Mouse (Mus musculus): ENCODE results near the gene Ak6. TPM values are rescaled to one million over a fixed set of nuclear protein-coding genes. Genes with fewer than 3 reads are reported as not detected.

The Ak6 gene
- polyA plus RNA-seq, 1 experiment from 2014 or later: 121 TPM

GRCm38 (mm10) chr13:100684355-100684754, 33.6 kb downstream of the Ak6 start:
- no peaks in the 10 kb centered on the region for H3K36me3 ChIP-seq (ENCODE audit: control insufficient read depth, insufficient read depth)
- H3K4me3 ChIP-seq (ENCODE audit: low read depth, low read length): no peak overlapping the region
- ATAC-seq (ENCODE audit: low read depth): no peak
- no peaks in the 10 kb centered on the region for H3K4me1 ChIP-seq (ENCODE audit: control insufficient read depth, low read depth, low read length)
- H3K27ac ChIP-seq (ENCODE audit: low read length): no peak overlapping the region
- no peaks in the 10 kb centered on the region for H3K9me3 ChIP-seq (replicated peaks; ENCODE audit: control insufficient read depth, low read length)
- H3K9ac ChIP-seq (ENCODE audit: low read depth, low read length): no peak overlapping the region
- H3K27me3 ChIP-seq (ENCODE audit: control insufficient read depth, insufficient read depth, low read depth, low read length): no peaks in the 10 kb centered on the region
- H3K4me2 ChIP-seq (ENCODE audit: low read depth, low read length): no peak overlapping the region
- 54% methylated on average over 2 of the region's 2 CpGs for WGBS (ENCODE audit: insufficient replicate concordance)

GRCm38 (mm10) chr13:100687513-100687912, 36.7 kb downstream of the Ak6 start:
- no peak overlapping the region for H3K9ac ChIP-seq (ENCODE audit: low read depth, low read length)
- no peak overlapping the region for H3K4me3 ChIP-seq (ENCODE audit: low read depth, low read length)
- H3K27me3 ChIP-seq (ENCODE audit: control insufficient read depth, insufficient read depth, low read depth, low read length): no peaks in the 10 kb centered on the region
- no peaks in the 10 kb centered on the region for H3K9me3 ChIP-seq (replicated peaks; ENCODE audit: control insufficient read depth, low read length)
- no peaks in the 10 kb centered on the region for H3K4me1 ChIP-seq (ENCODE audit: control insufficient read depth, low read depth, low read length)
- no peak overlapping the region for H3K27ac ChIP-seq (ENCODE audit: low read length)
- no peak for ATAC-seq (ENCODE audit: low read depth)
- no peak overlapping the region for H3K4me2 ChIP-seq (ENCODE audit: low read depth, low read length)
- WGBS (ENCODE audit: insufficient replicate concordance): 59% methylated on average over 7 of the region's 7 CpGs
- H3K36me3 ChIP-seq (ENCODE audit: control insufficient read depth, insufficient read depth): no peaks in the 10 kb centered on the region

- Histone ChIP-seq H3K4me2 (ENCODE audit: low read depth, low read length) (no peak overlapping the region), H3K36me3 (ENCODE audit: control insufficient read depth, insufficient read depth) (peaks cover 7% of the 10 kb centered on the region; the same call in 1 of the 2 replicates), H3K4me1 (ENCODE audit: control insufficient read depth, low read depth, low read length) (no peaks in the 10 kb centered on the region), H3K4me3 (ENCODE audit: low read depth, low read length) (no peak overlapping the region), H3K9me3 (replicated peaks; ENCODE audit: control insufficient read depth, low read length) (no peaks in the 10 kb centered on the region), H3K27me3 (ENCODE audit: control insufficient read depth, insufficient read depth, low read depth, low read length) (no peaks in the 10 kb centered on the region), H3K9ac (ENCODE audit: low read depth, low read length) (no peak overlapping the region), H3K27ac (ENCODE audit: low read length) (no peak overlapping the region)
- WGBS (ENCODE audit: insufficient replicate concordance): 68% methylated on average over 3 of the region's 3 CpGs
- no peak for ATAC-seq (ENCODE audit: low read depth)
Observed at GRCm38 (mm10) chr13:100697541-100697940, 46.8 kb downstream of the Ak6 start.

GRCm38 (mm10) chr13:100698866-100699265, 48.1 kb downstream of the Ak6 start:
- Histone ChIP-seq H3K27me3 (ENCODE audit: control insufficient read depth, insufficient read depth, low read depth, low read length) (no peaks in the 10 kb centered on the region), H3K9ac (ENCODE audit: low read depth, low read length) (no peak overlapping the region), H3K36me3 (ENCODE audit: control insufficient read depth, insufficient read depth) (peaks cover 18% of the 10 kb centered on the region), H3K9me3 (replicated peaks; ENCODE audit: control insufficient read depth, low read length) (no peaks in the 10 kb centered on the region), H3K4me2 (ENCODE audit: low read depth, low read length) (no peak overlapping the region), H3K4me3 (ENCODE audit: low read depth, low read length) (no peak overlapping the region), H3K4me1 (ENCODE audit: control insufficient read depth, low read depth, low read length) (no peaks in the 10 kb centered on the region), H3K27ac (ENCODE audit: low read length) (no peak overlapping the region)
- no peak for ATAC-seq (ENCODE audit: low read depth)
- 87% methylated on average over 10 of the region's 10 CpGs for WGBS (ENCODE audit: insufficient replicate concordance)

GRCm38 (mm10) chr13:100703468-100703867, 52.7 kb downstream of the Ak6 start:
- no peak for ATAC-seq (ENCODE audit: low read depth)
- Histone ChIP-seq H3K27me3 (ENCODE audit: control insufficient read depth, insufficient read depth, low read depth, low read length) (no peaks in the 10 kb centered on the region), H3K9ac (ENCODE audit: low read depth, low read length) (no peak overlapping the region), H3K36me3 (ENCODE audit: control insufficient read depth, insufficient read depth) (peaks cover 38% of the 10 kb centered on the region), H3K9me3 (replicated peaks; ENCODE audit: control insufficient read depth, low read length) (no peaks in the 10 kb centered on the region), H3K4me3 (ENCODE audit: low read depth, low read length) (no peak overlapping the region), H3K27ac (ENCODE audit: low read length) (no peak overlapping the region), H3K4me2 (ENCODE audit: low read depth, low read length) (no peak overlapping the region), H3K4me1 (ENCODE audit: control insufficient read depth, low read depth, low read length) (no peaks in the 10 kb centered on the region)
- 85% methylated on average over 2 of the region's 2 CpGs for WGBS (ENCODE audit: insufficient replicate concordance)

- no peak overlapping the region for H3K4me2 ChIP-seq (ENCODE audit: low read depth, low read length)
- H3K9ac ChIP-seq (ENCODE audit: low read depth, low read length): no peak overlapping the region
- no peak for ATAC-seq (ENCODE audit: low read depth)
- 89% methylated on average over 7 of the region's 7 CpGs for WGBS (ENCODE audit: insufficient replicate concordance)
- H3K27ac ChIP-seq (ENCODE audit: low read length): no peak overlapping the region
- H3K36me3 ChIP-seq (ENCODE audit: control insufficient read depth, insufficient read depth): peaks cover 57% of the 10 kb centered on the region
- H3K9me3 ChIP-seq (replicated peaks; ENCODE audit: control insufficient read depth, low read length): no peaks in the 10 kb centered on the region
- no peaks in the 10 kb centered on the region for H3K4me1 ChIP-seq (ENCODE audit: control insufficient read depth, low read depth, low read length)
- no peaks in the 10 kb centered on the region for H3K27me3 ChIP-seq (ENCODE audit: control insufficient read depth, insufficient read depth, low read depth, low read length)
- H3K4me3 ChIP-seq (ENCODE audit: low read depth, low read length): no peak overlapping the region
Observed at GRCm38 (mm10) chr13:100706206-100706605, 55.4 kb downstream of the Ak6 start.

- WGBS (ENCODE audit: insufficient replicate concordance): 48% methylated on average over 6 of the region's 6 CpGs
- H3K4me2 ChIP-seq (ENCODE audit: low read depth, low read length): no peak overlapping the region
- H3K4me3 ChIP-seq (ENCODE audit: low read depth, low read length): no peak overlapping the region
- H3K4me1 ChIP-seq (ENCODE audit: control insufficient read depth, low read depth, low read length): no peaks in the 10 kb centered on the region
- no peaks in the 10 kb centered on the region for H3K9me3 ChIP-seq (replicated peaks; ENCODE audit: control insufficient read depth, low read length)
- no peak overlapping the region for H3K9ac ChIP-seq (ENCODE audit: low read depth, low read length)
- H3K36me3 ChIP-seq (ENCODE audit: control insufficient read depth, insufficient read depth): peaks cover 28% of the 10 kb centered on the region
- no peak overlapping the region for H3K27ac ChIP-seq (ENCODE audit: low read length)
- no peak for ATAC-seq (ENCODE audit: low read depth)
- H3K27me3 ChIP-seq (ENCODE audit: control insufficient read depth, insufficient read depth, low read depth, low read length): no peaks in the 10 kb centered on the region
Observed at GRCm38 (mm10) chr13:100715467-100715866, 64.7 kb downstream of the Ak6 start.

Other genes starting within 250 kb of the Ak6 start
- 0.08 TPM in 1 of 2 replicates, not detected in the other for gene Naip1, start 198.1 kb upstream of the Ak6 start, polyA plus RNA-seq (2015; fragmentation: Nextera tagmentation; extraction: Ambion mirVana)
- 20.0 and 22.3 TPM in 2 replicates for gene Gtf2h2, start 158.4 kb upstream of the Ak6 start, polyA plus RNA-seq (2015; fragmentation: Nextera tagmentation; extraction: Ambion mirVana)
- 12.9 and 15.1 TPM in 2 replicates for gene Ocln, start 98.3 kb upstream of the Ak6 start, polyA plus RNA-seq (2015; fragmentation: Nextera tagmentation; extraction: Ambion mirVana)
- 9.6 and 10.5 TPM in 2 replicates for gene Marveld2, start 34.0 kb upstream of the Ak6 start, polyA plus RNA-seq (2015; fragmentation: Nextera tagmentation; extraction: Ambion mirVana)
- gene Rad17, start 72 bp downstream of the Ak6 start, polyA plus RNA-seq (2015; fragmentation: Nextera tagmentation; extraction: Ambion mirVana): 11.4 and 12.5 TPM in 2 replicates
- gene Taf9, start 600 bp downstream of the Ak6 start, polyA plus RNA-seq (2015; fragmentation: Nextera tagmentation; extraction: Ambion mirVana): 12.2 and 13.3 TPM in 2 replicates
- 6.0 and 6.3 TPM in 2 replicates for gene Ccdc125, start 18.7 kb downstream of the Ak6 start, polyA plus RNA-seq (2015; fragmentation: Nextera tagmentation; extraction: Ambion mirVana)
- gene Cdk7, start 80.0 kb downstream of the Ak6 start, polyA plus RNA-seq (2015; fragmentation: Nextera tagmentation; extraction: Ambion mirVana): 28.7 and 31.4 TPM in 2 replicates
- gene Mrps36, start 93.7 kb downstream of the Ak6 start, polyA plus RNA-seq (2015; fragmentation: Nextera tagmentation; extraction: Ambion mirVana): 92.4 and 98.8 TPM in 2 replicates
- gene Cenph, start 124.9 kb downstream of the Ak6 start, polyA plus RNA-seq (2015; fragmentation: Nextera tagmentation; extraction: Ambion mirVana): 24.0 and 24.2 TPM in 2 replicates
- 186 and 211 TPM in 2 replicates for gene Ccnb1, start 135.6 kb downstream of the Ak6 start, polyA plus RNA-seq (2015; fragmentation: Nextera tagmentation; extraction: Ambion mirVana)
- gene Slc30a5, start 182.4 kb downstream of the Ak6 start, polyA plus RNA-seq (2015; fragmentation: Nextera tagmentation; extraction: Ambion mirVana): 21.2 and 22.3 TPM in 2 replicates

All from liver, embryonic 16.5 days (tissue).